Mouse (Mus musculus): ENCODE results near the gene Gimap7.

DNA sequence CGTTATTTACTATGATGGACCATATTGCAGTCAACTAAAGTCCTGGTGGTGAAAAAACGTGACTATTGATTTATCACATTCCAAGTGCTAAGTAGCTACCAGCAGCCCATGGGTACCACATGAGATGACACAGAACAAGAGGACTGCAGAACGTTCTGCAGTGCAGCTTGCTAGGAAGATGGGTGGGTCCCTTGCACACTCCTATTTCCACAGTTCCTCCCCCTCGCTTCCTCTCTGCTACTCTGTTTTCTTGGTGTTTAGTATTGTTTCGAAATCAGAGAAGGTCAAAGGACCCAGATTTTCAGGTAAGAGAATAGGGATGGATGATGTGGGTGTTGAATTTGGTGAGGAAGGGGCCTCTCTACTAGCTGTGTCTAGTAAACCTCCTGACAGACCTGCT lies 34.1 kb upstream of the Gimap7 start, which contains the start of gene Gimap4:
- TF ChIP-seq POLR2A (IDR thresholded peaks at IDR 0.05; ENCODE audit: borderline replicate concordance, control insufficient read depth, low read depth, low read length): no peak
- no peak for TF ChIP-seq CTCF (IDR thresholded peaks at IDR 0.05; ENCODE audit: control insufficient read depth, insufficient read depth, low read length)

Data from bone marrow, adult 2 months (tissue).